Mouse (Mus musculus) hematopoietic stem cell, adult 5-6 weeks (primary cell): ENCODE measurements around the gene Igf2bp2. TPM values are rescaled to one million over a fixed set of nuclear protein-coding genes. Genes with fewer than 3 reads are reported as not detected.

Source experiments
- ATAC-seq, 2 experiments: fragments of 125-278 bp in 1 of 2; replicated peaks in 1 of 2; 2 replicates each; pipeline ENCODE4 v1.8.0; 2016 to 2017; ENCODE audit warnings: inconsistent platforms in 2 of 2, mild to moderate bottlenecking in 2 of 2, moderate number of reproducible peaks in 2 of 2, low read depth in 1 of 2, moderate TSS enrichment in 1 of 2; ENCODE audit not compliant: low FRiP score in 2 of 2, poor library complexity in 2 of 2, severe bottlenecking in 2 of 2, insufficient read depth in 1 of 2, low TSS enrichment in 1 of 2
- total RNA-seq: library from RNA; stranded (forward); fragments of 172-1452, 232-1000 nt; gene quantifications from 2 replicates; pipeline ENCODE4 v1.2.3, GENCODE M21; 2017

Gene Igf2bp2
- total RNA-seq, 1 experiment from 2014 or later, result 1.8 TPM

DNA sequence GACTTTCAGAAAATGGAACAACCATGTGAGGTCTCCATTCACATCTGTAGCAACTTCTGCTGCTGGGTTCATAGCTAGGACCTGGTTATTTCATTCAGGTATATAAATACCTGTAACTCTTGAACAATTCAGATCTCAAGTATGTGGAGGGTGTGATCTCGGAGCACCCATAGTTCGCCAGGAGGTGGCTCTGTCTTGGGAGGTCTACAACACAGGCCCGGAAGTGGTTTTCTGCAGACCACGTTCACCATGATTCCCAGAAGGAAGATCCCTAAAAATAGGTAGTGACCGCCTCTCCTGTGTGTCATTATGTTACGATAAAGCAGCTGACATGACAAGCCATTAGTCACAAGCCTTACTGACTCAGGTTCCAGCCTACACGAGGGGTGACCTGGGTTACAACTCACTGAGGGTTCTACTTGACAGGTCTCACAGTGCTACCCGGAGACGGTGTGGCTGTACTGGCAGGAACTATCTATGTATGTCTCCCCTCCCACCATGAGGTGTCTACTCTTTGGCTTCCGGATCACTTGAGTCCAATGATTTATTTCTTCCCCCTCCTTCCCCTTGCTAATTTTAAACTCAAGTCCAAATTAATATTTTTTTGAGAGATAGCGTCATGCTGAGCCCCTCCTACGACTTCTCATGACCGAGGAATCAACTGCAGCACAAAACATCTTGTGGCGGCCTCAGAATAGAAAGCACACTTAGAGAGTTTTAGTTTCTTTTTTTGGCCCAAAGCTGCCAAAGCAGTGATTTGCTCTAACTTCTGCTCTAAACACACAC lies 44.2 kb downstream of the Igf2bp2 start:
- ATAC-seq, result peak; percentile 30 to 54; a peak in 2 of 4 replicates

DNA sequence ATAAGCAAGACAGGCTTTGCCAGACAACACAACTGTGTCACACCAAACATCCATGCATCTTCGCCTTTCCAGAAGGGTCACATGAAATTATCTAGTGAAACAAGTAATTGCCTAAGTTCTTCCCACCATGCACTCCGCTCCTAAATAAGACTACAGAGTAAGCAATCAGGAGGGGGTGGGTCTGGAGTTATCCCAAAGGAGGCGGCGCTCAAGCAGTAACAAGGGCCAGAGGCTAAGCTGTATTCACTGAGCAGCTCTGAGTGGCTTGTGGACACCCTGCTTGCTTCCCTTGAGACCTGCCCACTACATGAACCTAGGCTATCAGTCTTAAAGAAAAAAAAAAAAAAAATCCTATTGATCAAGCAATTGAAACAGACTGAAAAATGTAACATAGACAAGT lies 44.9 kb downstream of the Igf2bp2 start:
- ATAC-seq, result no peak

DNA sequence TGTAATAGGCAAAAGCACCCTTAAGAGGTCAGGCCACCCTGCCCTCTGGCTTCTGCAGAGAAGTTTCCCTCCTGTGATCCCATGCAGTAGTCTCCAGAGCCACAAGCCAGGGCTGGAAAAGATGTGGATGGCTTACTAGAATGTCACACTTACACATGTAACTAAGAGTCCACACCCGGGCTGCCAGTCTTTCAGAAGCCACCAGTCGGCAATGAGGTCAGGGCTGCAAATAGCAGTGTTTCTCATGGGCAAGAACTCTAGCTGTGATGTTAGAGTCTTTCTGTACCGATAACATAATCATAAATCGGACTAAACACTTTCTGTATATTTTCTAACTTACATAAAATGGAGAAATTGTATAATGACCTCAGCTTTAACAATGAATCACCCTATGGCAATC lies 46.4 kb downstream of the Igf2bp2 start:
- ATAC-seq, result no peak

DNA sequence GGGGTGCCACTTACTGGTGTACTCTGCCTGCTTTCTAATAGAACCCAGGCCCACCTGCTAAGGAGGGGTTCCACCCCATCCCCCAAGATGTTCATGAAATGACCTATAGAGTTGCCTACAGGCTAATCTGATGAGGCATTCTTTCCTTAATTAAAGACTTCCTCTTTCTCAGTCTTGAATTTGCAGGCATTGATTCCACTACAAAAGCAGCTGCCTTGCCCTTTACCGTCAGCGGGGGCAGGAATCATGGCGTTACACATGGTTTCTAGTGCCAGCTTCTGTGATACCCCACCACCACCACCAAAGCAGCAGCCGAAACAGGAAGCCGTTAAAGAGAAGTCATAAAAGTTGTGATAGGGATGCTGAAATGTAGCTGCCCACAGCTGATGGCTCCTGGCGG lies 47.0 kb downstream of the Igf2bp2 start:
- peak; percentile 64 to 73 for ATAC-seq

DNA sequence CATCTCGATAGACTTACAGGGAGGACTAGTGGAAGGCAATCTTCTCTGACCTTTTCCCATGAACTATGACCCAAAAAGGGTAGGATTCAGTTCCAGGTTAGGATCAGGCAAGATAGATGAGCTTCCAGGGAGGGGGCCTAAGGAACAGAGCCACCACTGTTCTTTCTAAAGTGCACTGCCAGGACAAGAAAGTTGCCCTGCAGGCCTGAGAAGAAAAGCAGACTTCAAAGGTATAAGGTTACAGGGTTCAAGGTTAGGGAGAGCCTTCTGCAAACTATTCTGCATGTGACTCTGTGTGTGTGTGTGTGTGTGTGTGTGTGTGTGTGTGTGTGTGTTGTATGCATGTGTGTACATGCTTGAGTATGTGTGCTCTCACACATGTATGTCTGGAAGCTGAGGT lies 53.1 kb downstream of the Igf2bp2 start:
- no peak for ATAC-seq

DNA sequence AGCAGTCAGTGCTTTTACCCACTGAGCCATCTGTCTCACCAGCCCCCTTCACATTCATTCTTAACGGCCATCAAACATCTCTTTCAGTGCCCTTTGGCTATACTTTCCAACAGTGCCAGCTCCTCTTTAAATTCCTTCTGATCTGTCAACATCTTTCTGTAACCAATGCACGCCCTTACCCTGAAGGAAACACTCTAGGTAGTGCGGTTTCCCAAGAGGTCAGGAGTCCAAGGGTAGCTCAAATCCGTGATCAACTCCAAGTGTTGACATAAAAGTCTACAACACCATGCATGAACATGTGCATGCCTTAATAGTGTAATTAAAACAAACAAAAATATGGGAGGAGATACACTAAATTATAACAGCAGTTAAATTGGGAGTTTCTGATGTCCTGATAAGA lies 53.9 kb downstream of the Igf2bp2 start:
- ATAC-seq, result no peak

DNA sequence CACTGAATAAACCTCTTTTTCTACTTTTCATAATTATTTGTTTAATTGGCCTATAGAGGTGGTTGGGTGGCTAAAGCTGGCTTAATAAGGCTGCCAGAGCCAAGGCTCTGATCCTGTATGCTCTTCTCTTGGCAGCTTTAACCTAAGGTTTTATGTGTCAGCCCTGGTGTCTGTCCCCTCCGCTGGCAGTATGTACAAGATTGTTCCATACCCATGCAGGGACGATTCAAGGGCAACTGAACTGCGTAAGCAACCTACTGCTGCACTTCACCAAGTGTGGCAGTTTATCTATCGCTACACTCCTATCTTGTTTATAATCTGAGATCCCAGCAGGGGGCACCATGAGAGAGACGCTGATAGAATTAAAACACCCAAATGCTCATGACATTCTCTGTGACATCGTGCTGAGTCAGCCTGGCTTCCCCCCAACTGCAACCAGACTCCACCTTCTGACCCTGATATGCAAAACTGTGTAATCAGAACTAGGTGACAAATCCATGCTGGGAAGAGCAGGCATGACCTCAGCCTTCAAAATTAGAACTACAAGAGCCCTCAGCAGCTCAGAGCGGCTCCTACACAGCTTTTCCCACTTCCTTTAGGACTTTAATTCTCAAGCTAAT lies 55.1 kb downstream of the Igf2bp2 start:
- peak; percentile 68 to 70; a peak in 3 of 4 replicates for ATAC-seq

DNA sequence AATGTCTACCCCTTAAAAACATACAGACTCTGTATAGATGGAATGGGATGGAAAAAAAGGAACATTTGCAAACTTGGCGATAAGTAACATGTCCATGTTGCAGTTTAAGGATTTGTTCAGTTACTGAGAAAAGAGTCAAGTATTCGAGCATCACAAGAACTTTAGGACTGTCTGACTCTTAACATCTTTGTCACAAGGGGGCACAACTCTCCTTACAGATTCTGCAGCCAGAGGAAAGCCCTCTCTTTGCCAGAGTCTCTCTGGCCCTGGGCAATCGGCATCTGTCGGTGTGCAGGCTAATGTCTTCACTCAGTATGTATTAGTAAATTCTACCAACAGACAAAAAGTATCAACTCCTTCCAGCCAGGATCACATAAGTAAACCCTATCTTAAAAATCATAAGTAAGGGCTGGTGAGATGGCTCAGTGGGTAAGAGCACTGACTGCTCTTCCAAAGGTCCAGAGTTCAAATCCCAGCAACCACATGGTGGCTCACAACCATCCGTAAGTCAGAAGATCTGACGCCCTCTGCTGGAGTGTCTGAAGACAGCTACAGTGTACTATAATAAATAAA lies 57.0 kb downstream of the Igf2bp2 start:
- ATAC-seq, result 0 out of 4 replicates have a peak, but pooled peaks of 1 of the 2 experiments have one; percentile 9

DNA sequence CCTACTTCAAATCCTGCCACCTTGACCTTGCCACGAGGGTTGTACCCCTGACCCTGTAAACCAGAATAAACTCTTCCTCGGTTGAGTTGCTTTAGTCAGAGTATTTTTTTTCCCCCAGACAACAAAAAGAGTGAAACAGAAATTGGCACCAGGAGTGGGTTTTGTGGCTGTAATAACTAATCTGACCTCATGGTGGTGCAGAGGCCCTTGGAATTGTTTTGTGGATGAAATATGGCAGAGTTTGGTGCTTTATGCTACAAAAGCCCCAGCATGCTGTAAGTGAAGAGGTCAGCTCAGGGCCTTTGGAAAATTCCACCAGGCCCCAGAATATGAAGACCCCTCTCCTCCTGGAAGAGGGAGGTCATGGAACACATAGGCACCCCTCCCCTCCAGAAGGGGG lies 63.0 kb downstream of the Igf2bp2 start:
- no peak for ATAC-seq

DNA sequence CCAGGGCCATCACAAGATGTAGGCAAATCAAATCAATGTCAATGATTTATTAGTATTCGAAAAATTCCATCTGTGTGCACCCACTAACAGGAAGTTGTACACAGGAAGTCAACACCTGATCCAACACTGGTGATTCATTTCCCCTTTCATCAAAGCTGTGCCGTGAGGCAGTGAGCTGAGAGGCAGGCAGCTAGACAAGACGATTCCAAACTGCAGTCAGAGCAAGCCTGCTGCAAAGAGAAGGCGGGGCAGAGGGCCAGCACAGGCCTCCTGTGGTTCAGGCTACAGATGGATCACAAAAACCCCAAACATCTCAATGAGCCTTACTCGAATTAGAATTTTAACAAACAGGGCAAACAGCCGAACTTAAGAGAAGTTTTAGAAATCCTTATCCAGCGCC lies 65.4 kb downstream of the Igf2bp2 start:
- ATAC-seq, result peak; percentile 47 to 77

DNA sequence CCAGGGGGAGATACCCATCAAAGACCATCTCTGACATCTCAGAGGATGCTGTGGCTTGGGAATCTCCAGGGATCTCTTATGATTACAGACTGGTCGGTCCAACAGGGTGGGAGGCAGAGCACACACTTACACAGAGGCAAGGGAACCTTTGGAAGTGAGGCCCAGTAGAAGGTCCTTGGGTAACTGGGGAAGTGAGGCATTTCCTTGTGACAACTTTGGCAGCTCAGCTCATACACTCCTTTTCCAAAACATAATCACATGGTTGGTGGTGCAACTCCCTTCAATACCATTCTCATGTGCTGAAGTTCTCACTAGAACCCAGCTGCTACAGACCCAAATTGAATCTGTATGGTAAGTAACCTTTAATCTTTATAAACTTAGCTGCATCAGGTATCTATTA lies 67.3 kb downstream of the Igf2bp2 start:
- ATAC-seq, result peak in 1 of 2 experiments; percentile 62; a peak in 1 of 4 replicates

DNA sequence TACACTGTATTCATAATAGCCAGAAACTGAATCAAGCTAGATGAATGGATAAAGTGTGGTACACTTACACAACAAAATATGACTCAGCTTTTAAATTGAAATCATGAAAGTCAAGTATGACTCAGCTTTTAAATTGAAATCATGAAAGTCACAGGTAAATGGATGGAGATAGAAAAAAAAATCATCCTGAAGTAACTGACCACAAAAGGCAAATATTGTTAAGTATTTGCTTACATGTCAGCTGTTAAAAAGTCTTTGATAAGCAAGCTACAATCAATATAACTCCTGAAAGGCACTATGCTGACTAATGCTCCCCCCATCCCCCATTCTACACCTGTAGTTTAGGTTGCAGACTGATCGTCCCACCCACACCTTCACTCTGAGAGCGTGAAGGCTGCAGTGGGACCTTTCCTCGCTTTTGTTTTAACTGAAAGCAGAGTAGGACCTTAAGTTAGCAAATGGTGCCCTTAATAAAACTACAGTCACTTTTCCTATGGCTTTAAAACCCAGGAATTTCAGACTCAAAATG lies 71.8 kb downstream of the Igf2bp2 start:
- ATAC-seq, result no peak

DNA sequence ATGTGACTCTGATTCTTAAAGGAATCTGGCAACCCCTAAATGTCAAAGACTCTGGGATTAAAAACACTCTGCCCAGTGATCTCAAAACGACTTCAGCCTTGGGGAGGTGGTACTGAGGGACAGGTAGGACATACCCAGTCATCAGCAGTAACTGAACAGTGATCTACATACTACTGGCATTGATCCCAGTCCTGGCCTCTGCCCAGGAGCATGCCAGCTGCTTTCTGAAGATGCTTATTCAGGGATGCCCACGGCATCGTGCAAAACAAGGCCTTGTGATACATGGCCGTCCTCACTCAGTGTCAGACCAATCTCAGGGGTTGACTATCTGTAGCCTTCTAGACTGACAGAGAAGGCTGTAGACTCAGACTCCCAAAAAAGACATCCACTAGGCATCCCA lies 77.7 kb downstream of the Igf2bp2 start:
- no peak for ATAC-seq

DNA sequence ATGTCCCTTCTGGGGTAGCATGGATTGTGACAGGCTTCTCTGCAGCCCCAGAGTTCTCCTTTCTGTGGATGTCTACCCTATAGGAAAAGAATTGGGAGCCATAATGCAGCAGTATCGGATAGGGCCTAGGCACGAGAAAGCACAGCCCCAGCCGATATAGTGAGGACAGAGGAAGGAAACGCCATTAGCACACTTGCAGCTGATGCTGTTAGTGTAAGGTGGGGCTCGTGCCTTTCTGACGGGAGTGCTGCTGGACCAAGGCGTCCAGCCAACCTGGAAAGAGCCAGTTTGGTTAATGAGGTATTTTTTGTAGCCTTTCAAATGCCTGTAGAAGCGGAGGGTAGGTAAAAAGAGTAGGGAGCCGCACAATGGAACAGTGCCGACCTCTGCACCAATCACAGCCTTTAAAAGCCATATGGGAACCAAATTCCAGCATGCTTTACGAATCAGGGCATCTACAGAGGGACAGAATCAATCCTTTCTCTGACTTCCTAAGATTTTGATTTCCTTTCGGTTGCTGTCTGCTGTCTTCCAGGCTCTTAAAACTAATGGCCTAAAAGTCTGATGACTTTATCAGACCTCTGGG lies 82.9 kb downstream of the Igf2bp2 start:
- ATAC-seq, result no peak

DNA sequence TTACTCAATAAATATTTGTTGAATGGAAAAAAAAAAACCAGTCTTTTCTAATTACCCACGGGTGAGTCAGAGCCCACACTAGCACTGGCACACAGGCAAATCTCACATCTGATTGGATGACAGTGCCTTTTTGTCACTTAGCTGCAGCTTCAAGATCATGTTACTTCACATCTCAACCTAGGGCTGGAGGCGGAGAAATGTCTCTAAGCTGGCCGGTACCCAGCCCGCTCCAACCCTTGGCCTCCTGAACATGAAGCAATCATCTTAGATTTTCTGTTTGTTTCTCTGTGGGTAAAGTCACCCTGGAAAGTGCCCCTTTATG lies 86.5 kb downstream of the Igf2bp2 start:
- no peak for ATAC-seq

DNA sequence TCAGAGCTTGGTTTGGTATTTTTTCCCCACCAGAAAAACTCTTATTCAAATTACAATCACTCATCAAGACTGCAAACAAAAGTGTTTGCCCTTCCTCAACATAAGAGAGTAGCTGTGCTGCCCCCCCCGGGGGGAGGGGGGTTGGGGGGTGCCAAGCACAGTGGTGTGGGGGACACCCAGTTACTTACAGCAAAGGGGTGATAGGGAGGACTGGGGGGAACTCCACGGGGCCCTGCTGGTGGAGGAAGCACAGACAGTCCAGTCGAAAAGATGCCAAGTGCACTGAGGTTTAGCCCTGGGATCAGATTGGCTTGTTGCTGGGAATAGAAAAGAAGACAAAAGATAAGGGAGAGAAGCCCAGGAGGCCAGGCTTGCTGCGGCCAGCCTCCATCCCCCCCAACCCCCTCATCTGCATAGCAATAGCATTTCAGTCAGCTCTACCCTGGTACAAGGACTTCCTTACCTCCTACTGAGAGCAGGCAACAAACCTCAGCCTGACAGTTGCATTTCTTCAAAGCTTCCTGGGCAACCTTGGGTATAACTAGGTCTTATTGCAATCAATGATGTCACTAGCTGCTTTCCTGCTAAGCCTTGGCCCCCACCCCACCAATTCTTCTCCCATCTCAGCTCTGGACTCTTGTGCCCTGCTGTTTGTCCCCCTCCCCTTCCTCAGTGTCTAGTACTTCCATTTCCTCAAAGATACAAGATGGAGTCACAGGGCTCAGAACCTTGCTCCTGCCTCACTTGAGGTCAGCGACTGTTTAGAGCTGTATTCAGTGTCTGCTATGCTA lies 87.1 kb downstream of the Igf2bp2 start:
- no peak for ATAC-seq

DNA sequence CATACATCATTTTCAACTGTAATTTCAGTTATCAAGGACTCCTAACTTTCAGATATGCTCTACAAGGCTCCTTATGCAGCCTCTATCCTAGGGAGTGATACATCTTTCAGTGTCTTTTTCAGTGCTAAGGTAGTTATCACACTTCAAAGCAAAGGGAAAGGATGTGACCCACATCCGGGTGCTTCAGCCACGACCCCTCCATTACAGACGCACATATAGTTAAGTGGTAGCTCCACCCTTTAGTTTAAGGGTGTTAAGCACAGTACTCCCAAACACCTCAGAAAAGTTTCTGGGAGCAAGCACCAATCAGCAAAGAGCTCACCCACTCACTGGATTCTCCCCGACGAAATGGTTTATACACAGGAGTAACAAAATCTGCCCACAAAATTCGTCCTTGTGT lies 88.0 kb downstream of the Igf2bp2 start:
- no peak for ATAC-seq
